Mouse (Mus musculus): ENCODE data around the gene Gpn2. TPM values are rescaled to one million over a fixed set of nuclear protein-coding genes. Genes with fewer than 3 reads are reported as not detected.

Gene Gpn2
- polyA plus RNA-seq (2014; fragmentation: Nextera tagmentation; extraction: Ambion mirVana) = 23.6 and 26.6 TPM in 2 replicates

- Histone ChIP-seq H3K9ac (replicated peaks; ENCODE audit: low read length) (peak within 1 kb of the TSS; percentile 84), H3K27me3 (ENCODE audit: control insufficient read depth, insufficient read depth, low read length) (no peaks in the 10 kb centered on the region), H3K4me2 (ENCODE audit: low read depth, low read length) (peak within 1 kb of the TSS; percentile 99), H3K36me3 (replicated peaks; ENCODE audit: control insufficient read depth, insufficient read depth, low read depth, low read length) (peaks cover 2% of the 10 kb centered on the region), H3K4me1 (ENCODE audit: control insufficient read depth, insufficient read depth, low read length) (peaks cover 4% of the 10 kb centered on the region; the same call in 1 of the 2 replicates), H3K9me3 (replicated peaks; ENCODE audit: control insufficient read depth, low read length) (no peaks in the 10 kb centered on the region), H3K27ac (replicated peaks; ENCODE audit: low read depth, low read length) (peak within 1 kb of the TSS; percentile 41; the same call in 1 of the 2 replicates), H3K4me3 (ENCODE audit: low read depth, low read length) (peak within 1 kb of the TSS; percentile 91)
- ATAC-seq (replicated peaks; ENCODE audit: insufficient number of reproducible peaks, low FRiP score, low TSS enrichment, low read depth) = peak; percentile 88
- WGBS = 2% methylated on average over 65 of the region's 65 CpGs
- peak; percentile 93 for DNase-seq (ENCODE audit: low spot score)
Measured at GRCm38 (mm10) chr4:133584059-133584951, at the start of gene Gpn2. Gene Gpn2 (plus strand): TSS chr4:133584362.

- H3K4me3 ChIP-seq (ENCODE audit: low read depth, low read length) = no peak overlapping the region
- peaks cover 15% of the 10 kb centered on the region for H3K36me3 ChIP-seq (replicated peaks; ENCODE audit: control insufficient read depth, insufficient read depth, low read depth, low read length)
- ATAC-seq (replicated peaks; ENCODE audit: insufficient number of reproducible peaks, low FRiP score, low TSS enrichment, low read depth) (no peak), DNase-seq (ENCODE audit: low spot score) (no peak)
- no peaks in the 10 kb centered on the region for H3K4me1 ChIP-seq (ENCODE audit: control insufficient read depth, insufficient read depth, low read length)
- no peak overlapping the region for H3K27ac ChIP-seq (replicated peaks; ENCODE audit: low read depth, low read length)
- H3K4me2 ChIP-seq (ENCODE audit: low read depth, low read length) = no peak overlapping the region
- H3K9me3 ChIP-seq (replicated peaks; ENCODE audit: control insufficient read depth, low read length) = no peaks in the 10 kb centered on the region
- 88% methylated on average over 3 of the region's 3 CpGs for WGBS
- H3K27me3 ChIP-seq (ENCODE audit: control insufficient read depth, insufficient read depth, low read length) = no peaks in the 10 kb centered on the region
- H3K9ac ChIP-seq (replicated peaks; ENCODE audit: low read length) = no peak overlapping the region
Measured at GRCm38 (mm10) chr4:133536081-133536480, 48.1 kb upstream of the Gpn2 start.

- Histone ChIP-seq H3K36me3 (replicated peaks; ENCODE audit: control insufficient read depth, insufficient read depth, low read depth, low read length) (peaks cover 15% of the 10 kb centered on the region), H3K4me3 (ENCODE audit: low read depth, low read length) (no peak overlapping the region), H3K4me2 (ENCODE audit: low read depth, low read length) (no peak overlapping the region), H3K9ac (replicated peaks; ENCODE audit: low read length) (no peak overlapping the region), H3K27me3 (ENCODE audit: control insufficient read depth, insufficient read depth, low read length) (no peaks in the 10 kb centered on the region), H3K4me1 (ENCODE audit: control insufficient read depth, insufficient read depth, low read length) (no peaks in the 10 kb centered on the region), H3K9me3 (replicated peaks; ENCODE audit: control insufficient read depth, low read length) (no peaks in the 10 kb centered on the region), H3K27ac (replicated peaks; ENCODE audit: low read depth, low read length) (no peak overlapping the region)
- ATAC-seq (replicated peaks; ENCODE audit: insufficient number of reproducible peaks, low FRiP score, low TSS enrichment, low read depth) (no peak), DNase-seq (ENCODE audit: low spot score) (no peak)
- WGBS = 93% methylated on average over 5 of the region's 5 CpGs
Measured at GRCm38 (mm10) chr4:133536652-133537051, 47.5 kb upstream of the Gpn2 start.

GRCm38 (mm10) chr4:133545272-133546231 lies 38.6 kb upstream of the Gpn2 start, which contains the start of gene Nudc:
Gene Nudc (minus strand): TSS chr4:133545996.
- no peaks in the 10 kb centered on the region for H3K9me3 ChIP-seq (replicated peaks; ENCODE audit: control insufficient read depth, low read length)
- H3K4me2 ChIP-seq (ENCODE audit: low read depth, low read length) = peak within 1 kb of the TSS; percentile 59
- under 1% methylated on average over 69 of the region's 77 CpGs for WGBS
- H3K9ac ChIP-seq (replicated peaks; ENCODE audit: low read length) = peak within 1 kb of the TSS; percentile 85
- peaks cover 4% of the 10 kb centered on the region; the same call in 1 of the 2 replicates for H3K4me1 ChIP-seq (ENCODE audit: control insufficient read depth, insufficient read depth, low read length)
- 0 out of 2 replicates have a peak, but pooled peaks cover 3% of the 10 kb centered on the region for H3K36me3 ChIP-seq (replicated peaks; ENCODE audit: control insufficient read depth, insufficient read depth, low read depth, low read length)
- peak within 1 kb of the TSS; percentile 66 for H3K27ac ChIP-seq (replicated peaks; ENCODE audit: low read depth, low read length)
- H3K27me3 ChIP-seq (ENCODE audit: control insufficient read depth, insufficient read depth, low read length) = no peaks in the 10 kb centered on the region
- peak within 1 kb of the TSS; percentile 68 for H3K4me3 ChIP-seq (ENCODE audit: low read depth, low read length)
- DNase-seq (ENCODE audit: low spot score) = peak; percentile 99
- ATAC-seq (replicated peaks; ENCODE audit: insufficient number of reproducible peaks, low FRiP score, low TSS enrichment, low read depth) = peak; percentile 96

GRCm38 (mm10) chr4:133552029-133552428 lies 32.1 kb upstream of the Gpn2 start:
- Histone ChIP-seq H3K9me3 (replicated peaks; ENCODE audit: control insufficient read depth, low read length) (no peaks in the 10 kb centered on the region), H3K4me1 (ENCODE audit: control insufficient read depth, insufficient read depth, low read length) (no peaks in the 10 kb centered on the region), H3K36me3 (replicated peaks; ENCODE audit: control insufficient read depth, insufficient read depth, low read depth, low read length) (no peaks in the 10 kb centered on the region), H3K27ac (replicated peaks; ENCODE audit: low read depth, low read length) (no peak overlapping the region), H3K4me2 (ENCODE audit: low read depth, low read length) (no peak overlapping the region), H3K9ac (replicated peaks; ENCODE audit: low read length) (no peak overlapping the region), H3K4me3 (ENCODE audit: low read depth, low read length) (no peak overlapping the region), H3K27me3 (ENCODE audit: control insufficient read depth, insufficient read depth, low read length) (no peaks in the 10 kb centered on the region)
- no peak for DNase-seq (ENCODE audit: low spot score)
- WGBS = 73% methylated on average over 1 of the region's 1 CpGs
- ATAC-seq (replicated peaks; ENCODE audit: insufficient number of reproducible peaks, low FRiP score, low TSS enrichment, low read depth) = no peak

GRCm38 (mm10) chr4:133552768-133553447 lies 31.3 kb upstream of the Gpn2 start, which contains the start of gene Nr0b2:
Gene Nr0b2 (plus strand): TSS chr4:133553376.
- H3K9me3 ChIP-seq (replicated peaks; ENCODE audit: control insufficient read depth, low read length) = no peaks in the 10 kb centered on the region
- H3K27ac ChIP-seq (replicated peaks; ENCODE audit: low read depth, low read length) = no peak within 1 kb of the TSS
- H3K36me3 ChIP-seq (replicated peaks; ENCODE audit: control insufficient read depth, insufficient read depth, low read depth, low read length) = no peaks in the 10 kb centered on the region
- no peaks in the 10 kb centered on the region for H3K27me3 ChIP-seq (ENCODE audit: control insufficient read depth, insufficient read depth, low read length)
- no peak for DNase-seq (ENCODE audit: low spot score)
- no peak within 1 kb of the TSS for H3K4me3 ChIP-seq (ENCODE audit: low read depth, low read length)
- 73% methylated on average over 10 of the region's 10 CpGs for WGBS
- no peaks in the 10 kb centered on the region for H3K4me1 ChIP-seq (ENCODE audit: control insufficient read depth, insufficient read depth, low read length)
- no peak within 1 kb of the TSS for H3K4me2 ChIP-seq (ENCODE audit: low read depth, low read length)
- H3K9ac ChIP-seq (replicated peaks; ENCODE audit: low read length) = 0 out of 2 replicates have a peak within 1 kb of the TSS, but pooled peaks have one; percentile 13
- ATAC-seq (replicated peaks; ENCODE audit: insufficient number of reproducible peaks, low FRiP score, low TSS enrichment, low read depth) = no peak

- Histone ChIP-seq H3K27ac (replicated peaks; ENCODE audit: low read depth, low read length) (no peak overlapping the region), H3K4me1 (ENCODE audit: control insufficient read depth, insufficient read depth, low read length) (no peaks in the 10 kb centered on the region)
- ATAC-seq (replicated peaks; ENCODE audit: insufficient number of reproducible peaks, low FRiP score, low TSS enrichment, low read depth) = no peak
Measured at GRCm38 (mm10) chr4:133553448-133554330, 30.5 kb upstream of the Gpn2 start.

More at GRCm38 (mm10) chr4:133553448-133554330, 30.5 kb upstream of the Gpn2 start:
- H3K9ac ChIP-seq (replicated peaks; ENCODE audit: low read length) = no peak overlapping the region
- H3K4me2 ChIP-seq (ENCODE audit: low read depth, low read length) = no peak overlapping the region
- no peaks in the 10 kb centered on the region for H3K9me3 ChIP-seq (replicated peaks; ENCODE audit: control insufficient read depth, low read length)
- no peaks in the 10 kb centered on the region for H3K27me3 ChIP-seq (ENCODE audit: control insufficient read depth, insufficient read depth, low read length)
- no peak overlapping the region for H3K4me3 ChIP-seq (ENCODE audit: low read depth, low read length)
- 76% methylated on average over 19 of the region's 19 CpGs for WGBS
- no peaks in the 10 kb centered on the region for H3K36me3 ChIP-seq (replicated peaks; ENCODE audit: control insufficient read depth, insufficient read depth, low read depth, low read length)
- no peak for DNase-seq (ENCODE audit: low spot score)
